Mouse (Mus musculus) MEL (cell line): ENCODE results near the gene Immp2l.

Experiments
- CTCF ChIP-seq, 3 experiments: IDR thresholded peaks in 2 of 3; conservative IDR thresholded peaks in 1 of 3; 2 replicates each; pipeline ENCODE4 v1.5.1; 2011 to 2012; ENCODE audit warnings: low read length in 3 of 3, low read depth in 2 of 3, mild to moderate bottlenecking in 2 of 3, improper control_type of control experiment in 1 of 3, inconsistent platforms in 1 of 3, mixed read lengths in 1 of 3, moderate library complexity in 1 of 3; ENCODE audit not compliant: control insufficient read depth in 1 of 3, insufficient read depth in 1 of 3, poor library complexity in 1 of 3, severe bottlenecking in 1 of 3
- ELF1 ChIP-seq: IDR thresholded peaks from 2 replicates; pipeline ENCODE4 v1.6.1; 2014; ENCODE audit warnings: low read depth, mild to moderate bottlenecking, inconsistent platforms, low read length, improper control_type of control experiment, moderate library complexity
- EP300 ChIP-seq, 2 experiments: IDR thresholded peaks; 2 replicates each; pipeline ENCODE4 v1.6.1; 2011; ENCODE audit warnings: improper control_type of control experiment in 2 of 2, low read length in 2 of 2, low read depth in 1 of 2, mild to moderate bottlenecking in 1 of 2
- JUND ChIP-seq: IDR thresholded peaks from 2 replicates; pipeline ENCODE4 v1.6.1; 2011; ENCODE audit warnings: low read depth, mild to moderate bottlenecking, improper control_type of control experiment, low read length
- KAT2A ChIP-seq: conservative IDR thresholded peaks from 2 replicates; pipeline ENCODE4 v1.6.1; 2012; ENCODE audit warnings: low read depth, low read length, improper control_type of control experiment, inconsistent platforms
- MEF2A ChIP-seq: IDR thresholded peaks from 2 replicates; pipeline ENCODE4 v1.6.1; 2014; ENCODE audit warnings: low read depth, mild to moderate bottlenecking, inconsistent platforms, low read length, improper control_type of control experiment; ENCODE audit not compliant: poor library complexity, insufficient replicate concordance, severe bottlenecking; ENCODE audit errors: extremely low read depth
- NRF1 ChIP-seq: IDR thresholded peaks from 2 replicates; pipeline ENCODE4 v1.6.1; 2014; ENCODE audit warnings: low read depth, mild to moderate bottlenecking, inconsistent platforms, low read length, improper control_type of control experiment, moderate library complexity; ENCODE audit not compliant: poor library complexity, insufficient read depth, severe bottlenecking
- POLR2A ChIP-seq, 2 experiments: IDR thresholded peaks; 2 replicates each; pipeline ENCODE4 v1.6.1; 2011 to 2012; ENCODE audit warnings: low read length in 2 of 2, mild to moderate bottlenecking in 2 of 2, control low read depth in 1 of 2, improper control_type of control experiment in 1 of 2, low read depth in 1 of 2, moderate library complexity in 1 of 2; ENCODE audit not compliant: control insufficient read depth in 1 of 2, insufficient read depth in 1 of 2, poor library complexity in 1 of 2
- POLR2AphosphoS5 ChIP-seq: IDR thresholded peaks from 2 replicates; pipeline ENCODE4 v1.6.1; 2012; ENCODE audit warnings: low read depth, borderline replicate concordance, mild to moderate bottlenecking, inconsistent platforms, low read length, moderate library complexity, mixed read lengths
- TAL1 ChIP-seq: IDR thresholded peaks from 2 replicates; pipeline ENCODE4 v1.6.1; 2012; ENCODE audit warnings: mild to moderate bottlenecking, inconsistent platforms, low read length, moderate library complexity, mixed read lengths

DNA sequence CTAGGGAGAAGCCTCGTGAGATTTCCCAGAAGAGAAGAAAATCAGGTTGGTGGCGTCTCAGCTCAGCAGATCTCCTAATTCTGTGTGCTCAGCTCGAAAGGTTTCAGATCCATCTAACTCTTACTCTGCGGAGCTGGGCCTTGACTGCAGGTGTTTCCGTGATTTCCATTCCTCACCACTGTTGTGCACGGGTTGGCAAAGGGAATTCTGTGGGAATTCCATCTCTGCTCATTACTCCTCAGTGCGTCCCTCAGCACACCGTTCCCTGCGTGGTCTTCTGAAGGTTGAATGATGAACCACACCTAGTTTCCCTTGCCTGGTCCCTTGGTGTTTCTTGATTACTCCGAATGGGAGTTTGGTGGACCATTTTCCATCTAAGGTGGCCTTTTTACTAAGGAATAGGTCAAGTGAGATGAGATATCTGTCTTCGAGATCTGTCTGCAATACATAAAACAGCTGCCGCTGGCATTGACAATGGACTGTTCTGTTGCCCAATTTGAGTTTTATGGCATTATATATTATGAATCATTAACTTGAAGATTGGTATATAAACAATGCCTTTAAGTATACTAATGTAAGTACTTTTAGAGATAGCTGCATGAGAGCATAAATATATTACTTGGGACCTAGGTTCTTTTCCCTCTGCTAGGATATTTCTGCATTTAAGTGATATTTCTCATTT lies 23.3 kb downstream of the Immp2l start:
- TF ChIP-seq MEF2A: no peak
- TF ChIP-seq ELF1: no peak
- TF ChIP-seq CTCF (IDR thresholded peaks at IDR 0.05 in 2 of 3, conservative IDR thresholded peaks at IDR 0.05 in 1 of 3; ENCODE audit: control insufficient read depth in 1 of 3, insufficient read depth in 1 of 3, low read depth in 2 of 3, low read length in 3 of 3, poor library complexity in 1 of 3, severe bottlenecking in 1 of 3): no peak
- no peak for TF ChIP-seq POLR2AphosphoS5
- TF ChIP-seq KAT2A: no peak
- TF ChIP-seq JUND: no peak
- TF ChIP-seq POLR2A (IDR thresholded peaks at IDR 0.05; ENCODE audit: control insufficient read depth in 1 of 2, insufficient read depth in 1 of 2, low read depth in 1 of 2, low read length in 2 of 2, poor library complexity in 1 of 2): no peak
- TF ChIP-seq NRF1: no peak
- no peak for TF ChIP-seq EP300 (IDR thresholded peaks at IDR 0.05; ENCODE audit: low read depth in 1 of 2, low read length in 2 of 2)
- no peak for TF ChIP-seq TAL1
